Mouse (Mus musculus): Measurements from ENCODE around the gene Nos3. TPM values are rescaled to one million over a fixed set of nuclear protein-coding genes. Genes with fewer than 3 reads are reported as not detected.
A peak's percentile ranks its signal among the peaks of the same experiment; 100 is the strongest.

Gene Nos3
- polyA plus RNA-seq, 1 experiment from 2014 or later = 1.8 TPM

DNA sequence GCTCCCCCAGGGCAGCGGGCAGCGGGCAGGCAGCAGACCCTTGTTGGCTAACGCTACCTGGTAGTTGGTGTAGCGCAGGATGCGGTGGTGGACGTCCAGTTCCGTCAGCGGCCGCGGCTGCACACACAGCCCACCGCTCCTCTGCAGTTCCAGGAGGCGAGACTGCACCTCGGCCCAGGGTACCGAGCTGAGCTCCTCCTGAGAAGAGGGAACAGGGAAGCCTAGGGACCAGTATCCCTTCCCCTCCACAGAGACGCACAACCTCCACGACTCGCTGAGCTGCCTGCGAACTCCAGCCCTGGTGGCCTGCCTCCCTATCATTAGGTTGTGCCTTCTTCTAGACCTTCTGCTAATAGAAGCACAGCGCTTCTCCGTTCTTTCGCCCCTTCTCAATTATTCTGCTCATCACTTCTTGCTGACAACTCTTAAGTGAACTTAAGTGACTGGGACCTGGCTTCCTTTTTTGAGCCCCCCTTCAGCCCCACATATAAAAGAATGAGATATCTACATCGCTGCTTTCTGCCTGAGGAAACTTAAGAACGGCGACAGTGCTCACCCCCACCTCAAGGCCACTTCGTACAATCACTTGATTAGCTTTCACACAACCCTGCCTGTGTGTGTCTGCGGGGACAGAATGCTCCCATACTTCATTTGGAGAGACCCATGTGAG lies 23.8 kb downstream of the Nos3 start:
- peak overlapping the region; percentile 85 for H3K4me2 ChIP-seq (ENCODE audit: low read depth, low read length)
- H3K9me3 ChIP-seq (ENCODE audit: low read length) = no peaks in the 10 kb centered on the region
- no peaks in the 10 kb centered on the region for H3K36me3 ChIP-seq (replicated peaks; ENCODE audit: insufficient read depth, low read length)
- DNase-seq (no peak), ATAC-seq (no peak)
- H3K27me3 ChIP-seq (ENCODE audit: insufficient read depth, low read length) = peaks cover 9% of the 10 kb centered on the region
- peaks cover 57% of the 10 kb centered on the region for H3K4me1 ChIP-seq (ENCODE audit: insufficient read depth)
- 26% methylated on average over 26 of the region's 26 CpGs for WGBS (ENCODE audit: insufficient replicate concordance)
- 0 out of 2 replicates have a peak, but pooled peaks have one; percentile 6 for TF ChIP-seq CTCF (IDR thresholded peaks at IDR 0.05; ENCODE audit: low read depth)
- TF ChIP-seq EP300 (IDR thresholded peaks at IDR 0.05; ENCODE audit: low read depth) = no peak
- peak overlapping the region; percentile 49 for H3K9ac ChIP-seq (replicated peaks)
- H3K4me3 ChIP-seq (ENCODE audit: low read depth, low read length) = peak overlapping the region; percentile 50
- H3K27ac ChIP-seq (ENCODE audit: low read depth) = peak overlapping the region; percentile 17; the same call in 1 of the 2 replicates

DNA sequence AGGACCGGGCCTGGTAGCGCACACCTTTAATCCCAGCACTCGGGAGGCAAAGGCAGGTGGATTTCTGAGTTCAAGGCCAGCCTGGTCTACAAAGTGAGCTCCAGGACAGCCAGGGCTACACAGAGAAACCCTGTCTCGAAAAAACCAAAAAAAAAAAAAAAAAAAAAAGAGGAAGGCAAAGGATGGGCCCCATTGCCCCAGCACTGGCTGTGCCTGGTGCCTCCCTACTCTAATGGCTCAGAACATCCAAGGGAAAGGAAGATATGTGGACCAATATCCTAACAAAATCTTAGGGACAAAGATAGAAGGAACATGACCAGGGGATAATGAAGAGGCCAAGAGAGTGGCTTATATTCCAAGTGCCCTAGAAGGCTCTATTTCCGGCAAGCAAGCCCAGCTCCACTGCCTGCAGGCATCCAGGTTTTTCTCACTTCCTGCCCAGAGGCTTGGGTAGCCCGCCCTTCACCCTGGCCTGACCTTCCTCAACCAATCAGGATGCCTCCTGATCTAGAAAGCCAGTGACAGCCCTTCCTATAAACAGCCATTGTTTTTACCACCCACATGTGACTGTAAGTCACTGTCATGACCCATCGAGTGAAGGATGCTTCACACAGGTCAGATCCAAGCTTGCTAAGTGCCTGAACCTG lies 24.5 kb downstream of the Nos3 start:
- DNase-seq (peak; percentile 52), ATAC-seq (peak; percentile 20; the same call in 1 of the 2 replicates)
- Histone ChIP-seq H3K4me3 (ENCODE audit: low read depth, low read length) (no peak overlapping the region), H3K36me3 (replicated peaks; ENCODE audit: insufficient read depth, low read length) (no peaks in the 10 kb centered on the region), H3K27ac (ENCODE audit: low read depth) (0 out of 2 replicates have a peak overlapping the region, but pooled peaks have one; percentile 22), H3K4me2 (ENCODE audit: low read depth, low read length) (peak overlapping the region; percentile 14; the same call in 1 of the 2 replicates), H3K9me3 (ENCODE audit: low read length) (no peaks in the 10 kb centered on the region), H3K27me3 (ENCODE audit: insufficient read depth, low read length) (peaks cover 9% of the 10 kb centered on the region), H3K9ac (replicated peaks) (no peak overlapping the region), H3K4me1 (ENCODE audit: insufficient read depth) (peaks cover 60% of the 10 kb centered on the region)
- TF ChIP-seq CTCF (IDR thresholded peaks at IDR 0.05; ENCODE audit: low read depth) = no peak
- TF ChIP-seq EP300 (IDR thresholded peaks at IDR 0.05; ENCODE audit: low read depth) = no peak
- WGBS (ENCODE audit: insufficient replicate concordance) = 39% methylated on average over 6 of the region's 7 CpGs

DNA sequence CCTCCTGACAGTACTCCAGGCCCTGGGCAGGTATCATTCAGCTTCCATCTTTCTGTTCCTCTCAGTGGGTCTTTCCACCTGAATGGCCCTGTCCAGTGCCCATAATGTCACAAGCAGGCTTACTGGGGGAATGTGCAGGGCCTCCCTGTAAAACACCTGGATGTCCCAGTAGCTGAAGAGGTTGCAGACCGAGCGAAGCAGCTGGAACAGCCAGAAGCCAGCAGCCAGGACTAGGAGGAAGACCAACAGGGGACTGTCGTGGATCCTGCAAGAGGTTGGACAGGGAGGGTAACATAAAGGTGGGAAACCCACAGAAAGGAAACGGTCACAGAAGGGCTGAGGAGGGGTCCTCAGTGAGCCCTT lies 25.0 kb downstream of the Nos3 start:
- Histone ChIP-seq H3K4me2 (ENCODE audit: low read depth, low read length) (peak overlapping the region; percentile 14; the same call in 1 of the 2 replicates), H3K27ac (ENCODE audit: low read depth) (0 out of 2 replicates have a peak overlapping the region, but pooled peaks have one; percentile 22), H3K9me3 (ENCODE audit: low read length) (no peaks in the 10 kb centered on the region), H3K36me3 (replicated peaks; ENCODE audit: insufficient read depth, low read length) (no peaks in the 10 kb centered on the region), H3K4me3 (ENCODE audit: low read depth, low read length) (no peak overlapping the region), H3K4me1 (ENCODE audit: insufficient read depth) (peaks cover 55% of the 10 kb centered on the region), H3K27me3 (ENCODE audit: insufficient read depth, low read length) (peaks cover 9% of the 10 kb centered on the region), H3K9ac (replicated peaks) (no peak overlapping the region)
- DNase-seq (no peak), ATAC-seq (no peak)
- TF ChIP-seq EP300 (IDR thresholded peaks at IDR 0.05; ENCODE audit: low read depth) (no peak), CTCF (IDR thresholded peaks at IDR 0.05; ENCODE audit: low read depth) (no peak)
- 85% methylated on average over 4 of the region's 4 CpGs for WGBS (ENCODE audit: insufficient replicate concordance)

DNA sequence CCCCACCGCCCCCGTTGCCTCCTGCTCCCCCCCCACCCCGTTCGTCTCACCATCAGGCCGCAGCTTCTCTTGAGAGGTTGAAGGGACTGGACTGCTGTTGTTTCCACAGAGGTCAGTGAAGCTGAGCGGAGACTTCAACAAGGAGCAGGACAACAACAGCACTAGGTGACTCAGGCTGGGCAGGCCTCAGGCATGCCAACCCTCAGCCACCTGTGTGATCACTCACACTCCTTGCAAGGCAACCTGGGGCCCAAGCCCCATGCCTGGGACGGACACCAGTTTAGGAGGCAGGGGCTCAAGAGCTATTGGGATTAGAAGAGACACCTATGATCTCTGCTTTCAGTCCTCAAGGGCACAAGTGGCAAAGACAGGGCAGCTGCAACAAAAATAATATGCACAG lies 27.3 kb downstream of the Nos3 start, which contains the start of gene Atg9b:
Gene Atg9b (minus strand): TSS at position 280 of the 400 bp plus-strand sequence.
- H3K9me3 ChIP-seq (ENCODE audit: low read length) = no peaks in the 10 kb centered on the region
- TF ChIP-seq CTCF (IDR thresholded peaks at IDR 0.05; ENCODE audit: low read depth) = no peak
- WGBS (ENCODE audit: insufficient replicate concordance) = 84% methylated on average over 7 of the region's 7 CpGs
- no peak within 1 kb of the TSS for H3K4me3 ChIP-seq (ENCODE audit: low read depth, low read length)
- no peaks in the 10 kb centered on the region for H3K36me3 ChIP-seq (replicated peaks; ENCODE audit: insufficient read depth, low read length)
- H3K4me1 ChIP-seq (ENCODE audit: insufficient read depth) = peaks cover 51% of the 10 kb centered on the region
- DNase-seq = no peak
- 0 out of 2 replicates have a peak within 1 kb of the TSS, but pooled peaks have one; percentile 92 for H3K27ac ChIP-seq (ENCODE audit: low read depth)
- no peak within 1 kb of the TSS for H3K4me2 ChIP-seq (ENCODE audit: low read depth, low read length)
- H3K9ac ChIP-seq (replicated peaks) = no peak within 1 kb of the TSS
- no peak for ATAC-seq
- H3K27me3 ChIP-seq (ENCODE audit: insufficient read depth, low read length) = peaks cover 9% of the 10 kb centered on the region

DNA sequence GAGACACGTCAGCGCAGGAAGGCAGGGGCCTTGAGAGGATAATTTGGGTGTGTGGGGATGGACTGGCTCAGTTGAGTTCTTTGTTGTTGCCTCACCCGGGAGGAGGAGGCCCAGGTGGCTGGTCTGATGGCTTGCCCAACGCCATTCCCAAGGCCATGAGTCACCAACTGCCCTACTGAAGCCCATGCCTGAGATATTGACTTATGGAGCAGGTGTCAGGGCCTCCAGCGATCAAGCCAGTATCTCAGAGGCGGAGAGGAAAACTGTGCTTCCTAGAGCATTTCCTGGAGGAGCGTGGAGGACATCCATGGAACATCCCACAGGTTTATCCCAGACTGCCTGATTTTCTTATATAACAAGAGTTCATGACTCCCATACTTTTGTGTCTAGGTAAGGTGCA lies 28.1 kb downstream of the Nos3 start:
- Histone ChIP-seq H3K27me3 (ENCODE audit: insufficient read depth, low read length) (0 out of 2 replicates have a peak, but pooled peaks cover 4% of the 10 kb centered on the region), H3K9me3 (ENCODE audit: low read length) (no peaks in the 10 kb centered on the region), H3K4me1 (ENCODE audit: insufficient read depth) (peaks cover 43% of the 10 kb centered on the region), H3K36me3 (replicated peaks; ENCODE audit: insufficient read depth, low read length) (no peaks in the 10 kb centered on the region), H3K4me2 (ENCODE audit: low read depth, low read length) (no peak overlapping the region), H3K9ac (replicated peaks) (no peak overlapping the region), H3K27ac (ENCODE audit: low read depth) (0 out of 2 replicates have a peak overlapping the region, but pooled peaks have one; percentile 92), H3K4me3 (ENCODE audit: low read depth, low read length) (no peak overlapping the region)
- 73% methylated on average over 7 of the region's 7 CpGs for WGBS (ENCODE audit: insufficient replicate concordance)
- ATAC-seq = no peak
- TF ChIP-seq EP300 (IDR thresholded peaks at IDR 0.05; ENCODE audit: low read depth) (no peak), CTCF (IDR thresholded peaks at IDR 0.05; ENCODE audit: low read depth) (no peak)
- DNase-seq = no peak

DNA sequence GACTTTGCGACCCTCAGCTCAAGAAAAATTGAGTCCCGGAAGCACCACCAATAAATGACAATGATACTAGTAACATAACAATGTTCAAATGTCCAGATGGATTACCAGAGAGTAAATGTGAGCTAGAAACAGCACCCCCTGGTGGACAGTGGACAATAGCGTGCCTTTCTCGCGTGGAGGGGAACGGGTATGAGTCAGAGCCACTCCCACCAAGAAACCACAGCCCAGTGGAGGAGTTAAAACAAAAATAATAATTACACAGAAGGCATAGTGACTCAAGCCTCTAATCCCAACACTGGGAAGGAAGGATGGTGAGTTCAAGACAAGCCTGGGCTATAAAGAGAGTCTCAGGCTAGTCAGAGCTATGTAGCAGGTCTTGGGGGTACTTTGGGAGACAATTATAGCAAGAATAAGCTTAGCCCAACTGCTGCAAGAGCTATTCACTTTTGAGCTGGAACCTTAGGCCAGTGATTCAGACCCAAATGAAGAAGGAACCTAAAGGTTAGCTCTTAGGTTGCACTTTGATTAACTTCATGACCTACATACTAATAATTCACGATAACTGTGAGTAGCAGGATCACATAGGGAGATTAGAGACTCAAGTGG lies 28.9 kb downstream of the Nos3 start, which contains the start of gene Abcb8:
Gene Abcb8 (plus strand): TSS at position 272 of the 606 bp plus-strand sequence.
- H3K4me3 ChIP-seq (ENCODE audit: low read depth, low read length) = peak within 1 kb of the TSS; percentile 64
- no peaks in the 10 kb centered on the region for H3K36me3 ChIP-seq (replicated peaks; ENCODE audit: insufficient read depth, low read length)
- ATAC-seq = peak; percentile 2; the same call in 1 of the 2 replicates
- TF ChIP-seq CTCF (IDR thresholded peaks at IDR 0.05; ENCODE audit: low read depth) (peak; percentile 96), EP300 (IDR thresholded peaks at IDR 0.05; ENCODE audit: low read depth) (no peak)
- DNase-seq = peak; percentile 86
- peak within 1 kb of the TSS; percentile 92 for H3K27ac ChIP-seq (ENCODE audit: low read depth)
- peak within 1 kb of the TSS; percentile 63 for H3K9ac ChIP-seq (replicated peaks)
- H3K27me3 ChIP-seq (ENCODE audit: insufficient read depth, low read length) = no peaks in the 10 kb centered on the region
- WGBS (ENCODE audit: insufficient replicate concordance) = 15% methylated on average over 7 of the region's 7 CpGs
- H3K9me3 ChIP-seq (ENCODE audit: low read length) = no peaks in the 10 kb centered on the region
- peak within 1 kb of the TSS; percentile 75 for H3K4me2 ChIP-seq (ENCODE audit: low read depth, low read length)
- peaks cover 36% of the 10 kb centered on the region for H3K4me1 ChIP-seq (ENCODE audit: insufficient read depth)

All from liver, postnatal 0 days (tissue).